Mouse (Mus musculus) megakaryocyte progenitor cell, adult 5-6 weeks (primary cell): ENCODE measurements around the gene Tfip11. TPM values are rescaled to one million over a fixed set of nuclear protein-coding genes. Genes with fewer than 3 reads are reported as not detected.
A peak's percentile ranks its signal among the peaks of the same experiment; 100 is the strongest.

ENCODE experiments used
- ATAC-seq: replicated peaks from 2 replicates; pipeline ENCODE4 v1.8.0; 2016; ENCODE audit warnings: mild to moderate bottlenecking, moderate TSS enrichment, inconsistent platforms; ENCODE audit not compliant: poor library complexity
- total RNA-seq, 2 experiments: library from RNA; stranded (forward) in 1 of 2; stranded (reverse) in 1 of 2; fragments of 157-497, 149-512 nt in 1 of 2; fragments of 200-1000 nt in 1 of 2; gene quantifications; 2 replicates each; pipeline versions ENCODE4 v1.2.3 to v1.2.4; 2015 to 2017

Tfip11 gene
- total RNA-seq, 2 experiments from 2014 or later, result 12.9 TPM

- no peak for ATAC-seq
Observed at GRCm38 (mm10) chr5:112320379-112320778, 5.8 kb upstream of the Tfip11 start.

DNA sequence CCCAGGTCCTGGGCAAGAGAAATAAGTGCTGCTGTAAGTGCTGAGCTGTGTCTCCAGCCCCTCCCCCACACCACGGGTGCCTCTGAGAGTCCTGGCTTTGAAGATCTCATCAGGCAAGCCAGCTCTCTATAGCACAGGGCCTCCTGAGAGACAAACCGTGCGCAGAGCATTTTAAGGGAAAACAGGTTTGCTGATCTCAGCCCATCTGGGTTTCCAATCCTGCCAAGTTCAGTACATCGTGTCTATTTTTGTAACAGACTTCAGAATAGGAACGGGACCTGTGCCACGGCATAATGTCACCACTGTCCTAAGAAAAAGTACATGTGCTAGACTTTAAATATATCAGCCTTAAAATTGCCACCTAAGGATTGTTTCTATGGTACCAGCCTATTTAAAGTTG is 5.2 kb upstream of the Tfip11 start:
- ATAC-seq, result no peak

- ATAC-seq, result no peak
Observed at GRCm38 (mm10) chr5:112321376-112321775, 4.8 kb upstream of the Tfip11 start.

- no peak for ATAC-seq
Observed at GRCm38 (mm10) chr5:112323246-112323645, 2.9 kb upstream of the Tfip11 start.

DNA sequence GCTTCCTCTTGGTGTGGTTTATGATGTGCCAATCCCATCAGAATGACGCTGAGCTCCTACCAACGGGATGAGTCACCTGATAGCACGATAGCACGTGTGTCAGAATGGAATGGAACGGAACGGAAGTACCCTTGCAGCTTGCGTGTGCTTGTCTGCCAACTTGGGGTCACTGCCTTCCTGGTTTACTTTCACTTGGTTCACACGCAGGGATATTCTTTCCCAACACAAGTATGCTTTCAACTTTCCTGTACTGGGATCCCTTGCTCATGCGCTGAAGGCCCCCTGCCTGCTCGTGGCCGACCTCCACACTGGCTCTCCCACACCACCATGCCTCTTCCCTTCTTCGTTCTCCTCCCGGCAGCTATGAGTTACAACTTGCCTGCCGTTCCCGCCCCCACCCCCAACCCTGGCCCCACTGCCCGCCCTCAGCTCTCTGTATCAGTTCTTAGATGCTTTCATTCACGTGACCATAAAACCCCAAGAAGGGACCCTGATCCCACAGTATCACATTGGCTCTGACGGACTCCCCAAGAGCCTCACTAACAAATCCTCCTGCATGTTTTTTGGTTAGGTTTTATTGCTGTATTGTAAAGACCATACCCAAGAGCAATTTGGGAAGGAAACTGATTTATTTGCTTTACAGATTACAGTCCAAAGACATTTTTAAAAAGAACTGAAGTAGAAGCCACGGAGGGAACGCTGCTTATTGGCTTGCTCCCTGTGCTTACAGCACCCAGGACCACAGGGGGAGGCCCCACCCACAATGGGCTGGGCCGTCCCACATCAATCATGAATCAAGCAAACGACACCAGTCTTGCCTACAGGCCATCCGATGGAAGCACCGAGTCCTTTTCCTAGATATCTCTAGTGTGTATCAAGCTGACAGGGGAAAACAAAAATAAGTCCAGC is 1.3 kb upstream of the Tfip11 start:
- ATAC-seq, result peak; percentile 80

GRCm38 (mm10) chr5:112326446-112327009 is 370 bp downstream of the Tfip11 start:
- no peak for ATAC-seq

DNA sequence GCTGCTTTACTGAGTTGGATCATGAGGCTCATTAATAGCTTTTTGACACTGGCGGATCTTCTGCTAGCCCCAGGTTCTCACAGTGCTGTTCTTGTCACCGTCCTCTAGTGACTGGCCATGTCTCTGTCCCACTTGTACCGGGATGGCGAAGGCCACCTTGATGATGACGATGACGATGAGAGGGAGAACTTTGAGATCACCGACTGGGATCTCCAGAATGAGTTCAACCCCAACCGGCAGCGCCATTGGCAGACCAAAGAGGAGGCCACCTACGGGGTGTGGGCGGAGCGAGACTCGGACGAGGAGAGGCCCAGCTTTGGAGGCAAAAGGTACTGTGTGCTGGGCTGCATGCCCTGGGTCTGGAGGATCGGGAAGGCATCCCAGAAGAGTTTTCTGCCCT is 1.7 kb downstream of the Tfip11 start:
- ATAC-seq, result no peak

DNA sequence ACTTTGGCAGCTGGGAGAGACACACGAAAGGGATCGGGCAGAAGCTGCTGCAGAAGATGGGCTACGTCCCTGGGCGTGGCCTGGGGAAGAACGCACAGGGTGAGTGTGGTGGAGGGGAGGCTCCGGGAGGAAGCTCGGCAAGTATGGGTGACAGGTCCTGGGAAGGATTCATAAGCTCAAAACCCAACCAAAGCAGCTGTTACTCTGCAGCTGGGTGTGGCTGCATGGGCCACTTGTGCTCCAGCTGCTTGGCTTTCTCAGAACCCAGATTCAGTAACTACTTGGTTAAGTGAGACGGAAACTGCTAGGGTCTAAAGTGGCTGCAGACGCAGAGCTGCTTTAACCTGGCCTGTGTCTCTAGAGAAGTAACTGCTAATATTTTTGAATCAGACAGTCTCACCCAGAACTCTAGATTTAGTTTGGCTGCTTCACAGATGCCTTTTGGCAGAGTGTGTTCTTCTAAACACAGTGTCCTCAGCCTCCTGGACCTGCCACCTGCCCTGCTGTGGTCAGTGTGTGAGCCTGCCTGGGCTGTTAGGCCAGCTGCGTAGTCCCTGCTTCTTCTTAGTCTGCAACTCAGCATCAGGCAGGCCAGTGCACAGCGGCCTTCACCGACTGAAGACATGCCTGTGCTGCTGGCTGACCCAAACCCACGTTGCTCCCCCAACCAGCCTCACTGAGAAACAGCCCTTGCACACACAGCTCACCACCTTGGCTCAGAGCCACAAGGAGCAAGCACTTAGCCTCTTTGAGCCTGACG is 3.8 kb downstream of the Tfip11 start:
- no peak for ATAC-seq

GRCm38 (mm10) chr5:112335473-112335872 is 9.3 kb downstream of the Tfip11 start:
- peak; percentile 86 for ATAC-seq

DNA sequence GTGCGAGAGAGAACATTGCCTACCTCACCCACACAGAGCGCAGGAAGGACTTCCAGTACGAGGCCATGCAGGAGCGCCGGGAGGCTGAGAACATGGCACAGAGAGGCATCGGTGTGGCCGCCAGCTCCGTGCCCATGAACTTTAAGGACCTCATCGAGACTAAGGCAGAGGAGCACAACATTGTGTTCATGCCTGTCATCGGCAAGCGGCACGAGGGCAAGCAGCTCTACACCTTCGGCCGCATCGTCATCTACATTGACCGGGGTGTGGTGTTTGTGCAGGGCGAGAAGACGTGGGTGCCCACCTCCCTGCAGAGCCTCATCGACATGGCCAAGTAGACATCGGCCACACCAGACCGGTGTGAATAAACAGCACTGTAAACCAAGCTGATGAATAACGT is 10.8 kb downstream of the Tfip11 start:
- ATAC-seq, result no peak

DNA sequence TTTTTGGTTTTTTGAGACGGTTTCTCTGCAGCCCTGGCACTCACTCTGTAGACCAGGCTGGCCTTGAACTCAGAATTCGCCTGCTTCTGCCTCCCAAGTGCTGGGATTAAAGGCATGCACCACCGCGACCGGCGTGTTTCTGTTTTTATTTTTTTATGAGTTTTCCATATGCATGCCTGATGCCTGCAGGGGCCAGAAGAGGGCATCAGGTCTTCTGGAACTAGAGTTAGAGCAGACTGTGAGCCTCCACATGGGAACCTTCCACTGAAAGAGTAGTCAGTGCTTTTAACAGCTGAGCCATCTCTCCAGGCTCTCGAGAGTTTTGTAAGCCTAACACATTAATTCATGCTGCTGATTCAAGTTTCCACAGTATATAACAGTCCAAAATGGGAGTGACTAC is 13.1 kb downstream of the Tfip11 start:
- no peak for ATAC-seq

DNA sequence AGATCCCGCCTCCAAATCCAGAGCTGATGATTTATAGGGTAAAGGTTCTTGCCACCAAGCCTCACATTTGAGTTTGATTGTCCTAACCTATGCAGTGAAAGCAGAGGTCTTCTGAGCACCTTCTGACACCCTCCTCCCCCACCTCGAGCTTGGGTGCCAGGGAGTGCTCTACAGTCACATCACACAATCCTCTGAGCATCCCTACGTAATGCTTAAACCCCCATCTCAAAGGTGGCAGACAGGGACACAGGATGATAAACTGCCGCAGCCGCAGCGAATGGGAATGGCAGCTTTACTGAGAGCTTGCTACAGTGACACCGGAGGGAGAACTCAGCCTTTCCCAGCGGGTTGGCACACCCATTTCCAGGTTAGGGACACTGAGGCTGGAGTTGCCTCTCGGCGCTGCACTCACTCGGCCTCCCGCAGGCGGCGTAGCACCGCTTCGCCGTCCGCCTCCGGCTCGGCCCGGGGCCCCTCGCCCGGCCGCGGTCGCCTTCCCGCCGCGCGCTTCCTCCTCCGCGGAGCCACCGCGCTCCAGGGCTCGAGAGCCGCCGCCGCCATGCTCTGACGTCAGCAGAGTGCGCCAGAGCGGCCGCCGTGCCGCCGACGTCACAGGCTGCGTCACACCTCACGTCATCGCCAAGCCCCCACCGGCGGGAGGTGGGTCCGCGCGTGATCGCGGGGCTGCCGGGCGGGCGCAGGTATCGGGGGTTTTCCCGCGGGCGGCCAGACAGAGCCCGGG is 16.5 kb downstream of the Tfip11 start, which contains the start of the genes Srrd and Hps4:
Gene Srrd, minus strand, starts transcription at position 578 of the 742 bp plus-strand sequence.
Gene Hps4, plus strand, starts transcription at position 621 of the 742 bp plus-strand sequence.
- ATAC-seq, result peak; percentile 88

- peak; percentile 49 for ATAC-seq
Observed at GRCm38 (mm10) chr5:112343205-112343595, 17.0 kb downstream of the Tfip11 start.

DNA sequence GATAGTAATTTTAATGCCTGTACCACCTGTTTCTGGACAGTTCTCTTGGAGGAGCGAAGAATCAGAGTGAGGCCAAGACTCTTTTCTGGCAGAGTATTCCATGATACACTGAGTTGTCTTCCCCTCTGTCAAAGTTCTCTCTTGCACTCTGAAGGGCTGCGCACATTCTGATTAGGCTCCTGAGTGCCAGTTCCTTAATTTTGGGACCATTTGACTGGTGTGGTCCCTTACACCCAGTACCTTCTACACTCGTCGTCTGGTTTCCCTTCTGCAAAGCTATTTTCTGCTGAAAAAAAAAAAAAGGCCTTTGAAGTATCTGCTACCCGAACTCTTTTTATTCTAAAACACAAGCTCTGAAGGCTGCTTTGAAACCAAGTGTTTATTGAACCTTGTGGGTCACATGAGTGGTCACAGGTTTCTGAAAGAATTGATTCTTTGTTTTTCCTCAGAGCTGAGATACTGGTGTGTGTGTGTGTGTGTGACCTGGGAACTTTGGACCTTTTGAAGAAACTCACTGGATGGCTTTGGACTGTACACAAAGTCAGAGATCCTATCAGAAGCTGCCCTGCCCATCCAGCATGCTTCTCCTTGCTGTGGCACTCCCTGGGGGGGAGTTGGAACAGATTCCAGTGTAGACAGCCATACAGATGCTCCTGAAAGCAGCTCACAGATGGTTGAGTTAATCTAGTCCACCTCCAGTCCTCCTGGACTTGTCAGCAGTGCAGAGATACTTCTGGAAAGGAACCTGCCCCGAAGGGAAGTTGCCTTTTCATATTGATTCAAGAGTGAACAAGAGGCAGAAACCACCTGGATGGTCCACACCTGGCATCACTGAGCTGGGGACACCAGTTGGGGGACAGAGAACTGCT is 18.2 kb downstream of the Tfip11 start:
- peak; percentile 32; the same call in 1 of the 2 replicates for ATAC-seq

DNA sequence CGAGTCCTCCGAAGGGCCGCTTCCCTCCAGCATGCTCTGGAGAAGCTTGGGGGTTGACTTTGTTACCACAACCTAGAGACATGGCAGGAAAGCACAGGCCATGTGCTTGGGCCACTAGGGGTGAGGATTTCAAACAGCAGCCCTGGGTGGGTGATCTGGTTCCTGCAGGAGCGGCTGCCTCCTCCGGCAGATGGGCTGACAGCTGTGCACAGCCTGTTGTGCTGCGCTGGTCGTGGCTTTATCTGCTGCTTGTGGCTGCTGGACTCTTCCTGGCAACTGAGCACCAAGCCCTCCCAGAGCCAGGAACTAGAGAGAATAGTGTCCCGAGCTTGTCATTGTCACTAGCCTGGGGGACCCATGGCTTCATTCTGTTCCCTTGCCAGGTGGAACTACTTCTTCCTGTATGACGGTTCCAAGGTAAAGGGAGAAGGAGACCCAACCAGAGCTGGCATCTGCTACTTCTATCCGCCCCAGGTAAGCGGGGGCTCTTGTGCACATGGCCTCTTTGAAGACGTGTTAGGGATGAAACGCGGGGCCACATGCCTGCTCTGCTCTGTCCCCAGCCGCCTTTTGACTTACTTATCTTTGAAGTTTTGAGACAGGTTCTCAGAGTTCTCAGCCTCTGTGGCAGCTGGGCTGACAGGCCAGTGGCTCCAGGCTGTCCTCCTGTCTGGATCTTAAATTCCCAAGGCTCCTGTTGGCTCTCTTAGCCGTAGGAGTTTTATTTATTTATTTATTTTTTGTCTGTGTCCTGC is 20.2 kb downstream of the Tfip11 start:
- no peak for ATAC-seq

GRCm38 (mm10) chr5:112349169-112349568 is 23.0 kb downstream of the Tfip11 start:
- ATAC-seq, result no peak

DNA sequence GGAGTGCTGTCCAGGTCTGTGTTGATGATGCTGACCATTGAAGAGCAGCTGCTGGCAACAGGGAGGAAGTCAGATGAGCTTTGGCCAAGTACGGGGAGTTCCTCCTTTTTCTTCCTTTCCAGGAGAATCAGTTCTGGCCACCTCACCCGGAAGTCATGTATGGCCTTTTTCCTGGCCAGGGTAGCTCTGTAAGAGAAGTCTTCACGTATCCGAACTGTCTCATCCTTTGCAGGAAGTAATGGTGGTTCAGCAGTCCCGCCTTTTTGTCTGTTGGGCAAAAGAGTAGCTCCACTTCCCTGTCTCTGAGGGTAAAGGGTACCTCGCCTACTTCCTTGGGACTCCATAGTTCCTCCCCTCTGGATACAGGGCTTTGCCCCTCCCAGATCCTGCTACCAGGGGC is 29.3 kb downstream of the Tfip11 start:
- ATAC-seq, result peak; percentile 20; the same call in 1 of the 2 replicates

DNA sequence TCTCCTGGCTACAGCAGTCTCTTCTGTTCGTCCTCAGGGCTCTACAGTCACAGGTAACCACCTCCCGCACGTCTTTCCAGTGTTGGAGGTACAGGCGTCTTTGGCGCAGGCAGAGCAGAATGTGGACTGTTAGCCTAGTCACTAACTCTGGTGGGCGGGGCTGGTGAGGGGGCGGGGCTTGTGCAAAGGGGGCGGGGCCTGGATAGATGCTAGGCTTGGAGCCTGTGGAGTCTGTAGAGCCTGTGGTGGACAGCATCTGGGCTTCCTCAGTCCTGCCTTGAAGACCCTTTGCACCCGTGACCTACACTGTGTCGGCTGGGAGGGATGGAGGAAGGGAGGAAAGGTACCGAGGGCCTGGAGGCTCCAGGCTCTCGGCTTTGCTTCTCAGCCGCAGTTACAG is 29.8 kb downstream of the Tfip11 start, which contains the start of gene Gm6583:
Gene Gm6583, minus strand, starts transcription at position 124 of the 400 bp plus-strand sequence.
- peak; percentile 18 for ATAC-seq

- no peak for ATAC-seq
Observed at GRCm38 (mm10) chr5:112356322-112356721, 30.2 kb downstream of the Tfip11 start.
